Mouse (Mus musculus): ENCODE data around the gene Ctrc. TPM values are rescaled to one million over a fixed set of nuclear protein-coding genes. Genes with fewer than 3 reads are reported as not detected.

Gene Ctrc
- total RNA-seq, 2 experiments from 2014 or later: not detected

GRCm38 (mm10) chr4:141869436-141870215, 23.5 kb upstream of the Ctrc start:
- DNase-seq: no peak
- intact Hi-C loops (cut with DNase I; ENCODE audit: low total_unique reads): no loop called here

GRCm38 (mm10) chr4:141868051-141868450, 21.9 kb upstream of the Ctrc start:
- intact Hi-C loops (cut with DNase I; ENCODE audit: low total_unique reads): no loop called here
- no peak for DNase-seq

- intact Hi-C loops (cut with DNase I; ENCODE audit: low total_unique reads): no loop called here
- peak; percentile 83 for DNase-seq
Observed at GRCm38 (mm10) chr4:141867498-141867897, 21.3 kb upstream of the Ctrc start.

GRCm38 (mm10) chr4:141866933-141867490, 20.9 kb upstream of the Ctrc start:
- DNase-seq: peak; percentile 47
- intact Hi-C loops (cut with DNase I; ENCODE audit: low total_unique reads): no loop called here

GRCm38 (mm10) chr4:141865600-141865999, 19.4 kb upstream of the Ctrc start:
- DNase-seq: no peak
- intact Hi-C loops (cut with DNase I; ENCODE audit: low total_unique reads): no loop called here

- intact Hi-C loops (cut with DNase I; ENCODE audit: low total_unique reads): no loop called here
- no peak for DNase-seq
Observed at GRCm38 (mm10) chr4:141865006-141865405, 18.8 kb upstream of the Ctrc start.

GRCm38 (mm10) chr4:141864506-141864905, 18.3 kb upstream of the Ctrc start:
- DNase-seq: no peak
- intact Hi-C loops (cut with DNase I; ENCODE audit: low total_unique reads): no loop called here

GRCm38 (mm10) chr4:141863726-141864280, 17.6 kb upstream of the Ctrc start:
- intact Hi-C loops (cut with DNase I; ENCODE audit: low total_unique reads): no loop called here
- no peak for DNase-seq

- no peak for DNase-seq
- intact Hi-C loops (cut with DNase I; ENCODE audit: low total_unique reads): no loop called here
Observed at GRCm38 (mm10) chr4:141862867-141863266, 16.7 kb upstream of the Ctrc start.

GRCm38 (mm10) chr4:141861591-141862295, 15.6 kb upstream of the Ctrc start:
- intact Hi-C loops (cut with DNase I; ENCODE audit: low total_unique reads): no loop called here
- no peak for DNase-seq

GRCm38 (mm10) chr4:141860246-141860841, 14.2 kb upstream of the Ctrc start:
- no peak for DNase-seq
- intact Hi-C loops (cut with DNase I; ENCODE audit: low total_unique reads): no loop called here

- DNase-seq: no peak
- intact Hi-C loops (cut with DNase I; ENCODE audit: low total_unique reads): no loop called here
Observed at GRCm38 (mm10) chr4:141859351-141859750, 13.2 kb upstream of the Ctrc start.

GRCm38 (mm10) chr4:141858501-141858900, 12.3 kb upstream of the Ctrc start:
- intact Hi-C loops (cut with DNase I; ENCODE audit: low total_unique reads): no loop called here
- peak; percentile 42 for DNase-seq

GRCm38 (mm10) chr4:141857422-141857930, 11.3 kb upstream of the Ctrc start:
- peak; percentile 76 for DNase-seq
- intact Hi-C loops (cut with DNase I; ENCODE audit: low total_unique reads): loop anchor here (1.0 kb wide), 1 partner anchor 100 kb away; no protein-coding TSS in a partner anchor

- intact Hi-C loops (cut with DNase I; ENCODE audit: low total_unique reads): loop anchor here (5.0 kb wide), 1 partner anchor 41 kb away; no protein-coding TSS in a partner anchor
- DNase-seq: peak; percentile 50
Observed at GRCm38 (mm10) chr4:141853437-141853836, 7.3 kb upstream of the Ctrc start.

- no peak for DNase-seq
- intact Hi-C loops (cut with DNase I; ENCODE audit: low total_unique reads): no loop called here
Observed at GRCm38 (mm10) chr4:141834536-141835095, 11.5 kb downstream of the Ctrc start.

GRCm38 (mm10) chr4:141833911-141834310, 12.2 kb downstream of the Ctrc start:
- intact Hi-C loops (cut with DNase I; ENCODE audit: low total_unique reads): no loop called here
- DNase-seq: no peak

- intact Hi-C loops (cut with DNase I; ENCODE audit: low total_unique reads): no loop called here
- DNase-seq: no peak
Observed at GRCm38 (mm10) chr4:141831361-141831760, 14.8 kb downstream of the Ctrc start.

- intact Hi-C loops (cut with DNase I; ENCODE audit: low total_unique reads): no loop called here
- DNase-seq: no peak
Observed at GRCm38 (mm10) chr4:141830381-141830780, 15.8 kb downstream of the Ctrc start.

Data from gastrocnemius, postnatal 14 days (tissue).